In genomic region chr11:109569809-109570208, GRCm38 (mm10) we compare ENCODE assay signal across 23 mouse cellular contexts. TPM values are rescaled to one million over a fixed set of nuclear protein-coding genes. Genes with fewer than 3 reads are reported as not detected.
DNase-seq lines count a peak whose midpoint lies in the region; ATAC-seq lines count a peak whose summit lies in the region.
"Had no signal": no experiment of that assay in that cellular context is flagged by ENCODE, and none has a peak within 500 bp of the region (broad histone marks: within the 10 kb centered on the region; RNA-seq: fewer than 3 reads in every experiment).

No protein-coding gene starts in this region.

- WGBS in heart, embryonic 12.5 days, result 66% methylated on average over 7 of the region's 7 CpGs
- WGBS in limb, embryonic 10.5 days, result 78% methylated on average over 7 of the region's 7 CpGs

- H3K27ac ChIP-seq in heart, embryonic 12.5 days (ENCODE audit: poor library complexity, severe bottlenecking), result no peak overlapping the region
- H3K27ac ChIP-seq in limb, embryonic 10.5 days, result no peak overlapping the region
- H3K27ac ChIP-seq: embryonic facial prominence, embryonic 15.5 days; heart, embryonic 13.5 days; hindbrain, embryonic 10.5 days; kidney, embryonic 15.5 days; left cerebral cortex, adult 2 months; midbrain, embryonic 10.5 days; neural tube, embryonic 15.5 days had no signal

- intact Hi-C loops in heart, postnatal 10 days (cut with DNase I), result no loop called here

- no peak for ATAC-seq in heart, embryonic 12.5 days (ENCODE audit: insufficient number of reproducible peaks, low FRiP score)
- ATAC-seq in activated CD4-positive, CD25-positive, alpha-beta regulatory T cell, adult 4 months, result peak; percentile 47
- ATAC-seq: forebrain, embryonic 16.5 days; hindbrain, embryonic 16.5 days; intestine, embryonic 16.5 days had no signal

- H3K4me1 ChIP-seq in heart, embryonic 12.5 days (replicated peaks), result no peaks in the 10 kb centered on the region
- no peaks in the 10 kb centered on the region for H3K4me1 ChIP-seq in limb, embryonic 10.5 days
- H3K4me1 ChIP-seq: embryonic facial prominence, embryonic 15.5 days; hindbrain, embryonic 10.5 days; kidney, embryonic 15.5 days; midbrain, embryonic 10.5 days; neural tube, embryonic 15.5 days had no signal

- peak; percentile 68 to 71 for DNase-seq in heart, postnatal 10 days
- peak; percentile 74 for DNase-seq in gastrocnemius, postnatal 25 days
- peak; percentile 85 for DNase-seq in skeletal muscle tissue, adult 2 months (ENCODE audit: low read depth, low spot score)
- DNase-seq in limb, embryonic 10.5 days (ENCODE audit: low spot score), result no peak
- DNase-seq in left cerebral cortex, adult 18-20 months (ENCODE audit: low spot score in 2 of 2), result no peak
- DNase-seq: adrenal gland, postnatal 36 days; cerebellum, adult 9-11 months; kidney, postnatal 36 days; lung, adult 18-20 months; lung, postnatal 10 days had no signal

- no peaks in the 10 kb centered on the region for H3K27me3 ChIP-seq in heart, embryonic 12.5 days (replicated peaks)
- no peaks in the 10 kb centered on the region for H3K27me3 ChIP-seq in limb, embryonic 10.5 days (ENCODE audit: low read depth, poor library complexity, severe bottlenecking)
- H3K27me3 ChIP-seq: embryonic facial prominence, embryonic 15.5 days; heart, embryonic 13.5 days; kidney, embryonic 15.5 days; neural tube, embryonic 15.5 days had no signal

- H3K36me3 ChIP-seq in heart, embryonic 12.5 days, result peaks cover 21% of the 10 kb centered on the region
- H3K36me3 ChIP-seq in limb, embryonic 10.5 days, result peaks cover 8% of the 10 kb centered on the region; the same call in 1 of the 2 replicates
- H3K36me3 ChIP-seq: hindbrain, embryonic 10.5 days; midbrain, embryonic 10.5 days; neural tube, embryonic 15.5 days had no signal

- H3K4me3 ChIP-seq in heart, embryonic 12.5 days, result no peak overlapping the region
- no peak overlapping the region for H3K4me3 ChIP-seq in limb, embryonic 10.5 days
- H3K4me3 ChIP-seq: embryonic facial prominence, embryonic 15.5 days; heart, embryonic 13.5 days; hindbrain, embryonic 10.5 days; kidney, embryonic 15.5 days; left cerebral cortex, adult 2 months; midbrain, embryonic 10.5 days; neural tube, embryonic 15.5 days had no signal

- no peaks in the 10 kb centered on the region for H3K9me3 ChIP-seq in heart, embryonic 12.5 days (replicated peaks)
- no peaks in the 10 kb centered on the region for H3K9me3 ChIP-seq in limb, embryonic 10.5 days (replicated peaks)
- H3K9me3 ChIP-seq: embryonic facial prominence, embryonic 15.5 days; heart, embryonic 13.5 days; hindbrain, embryonic 10.5 days; kidney, embryonic 15.5 days; midbrain, embryonic 10.5 days; neural tube, embryonic 15.5 days had no signal

- no peak overlapping the region for H3K9ac ChIP-seq in heart, embryonic 12.5 days
- H3K9ac ChIP-seq: embryonic facial prominence, embryonic 15.5 days; heart, embryonic 13.5 days; kidney, embryonic 15.5 days; neural tube, embryonic 15.5 days had no signal

- H3K4me2 ChIP-seq in heart, embryonic 12.5 days, result no peak overlapping the region
- H3K4me2 ChIP-seq: embryonic facial prominence, embryonic 15.5 days; heart, embryonic 13.5 days; kidney, embryonic 15.5 days; liver, embryonic 11.5 days; neural tube, embryonic 15.5 days had no signal

RNA-seq across cellular contexts. Expression of gene Wipi1, which starts 42.0 kb away (rescaled TPM):
- total RNA-seq in heart, postnatal 10 days (2021), result 100 to 1,000 TPM; 101 to 112 TPM
- 49.9 and 51.3 TPM in 2 replicates for polyA plus RNA-seq in heart, embryonic 12.5 days (2016; fragmentation: Nextera tagmentation; extraction: Ambion mirVana)
- polyA plus RNA-seq in activated CD4-positive, CD25-positive, alpha-beta regulatory T cell, adult 4 months (2017; shearing (Covaris generic)), result under 1 TPM in 1 of 2 experiments, not detected in 1; 0.29 TPM
- 10 to 100 TPM; 59.7 to 64.9 TPM for total RNA-seq in gastrocnemius, postnatal 25 days (2021)
- polyA plus RNA-seq in limb, embryonic 10.5 days (2016; fragmentation: Nextera tagmentation; extraction: Ambion mirVana), result 33.3 and 42.3 TPM in 2 replicates
- total RNA-seq in left cerebral cortex, adult 18-20 months (2021), result 10 to 100 TPM; 18.4 to 19.3 TPM

Comparison
In these comparisons a context has a peak if more than half of its experiments do, and no peak if none do; other contexts are left out.
1. DNase-seq: peak in heart, postnatal 10 days (2 of 2), gastrocnemius, postnatal 25 days (single experiment) and skeletal muscle tissue, adult 2 months (single experiment); none in limb, embryonic 10.5 days (single experiment) and left cerebral cortex, adult 18-20 months (0 of 2).